Mouse (Mus musculus) cortical plate, adult 2 months (tissue): ENCODE results near the gene Fdx1. TPM values are rescaled to one million over a fixed set of nuclear protein-coding genes. Genes with fewer than 3 reads are reported as not detected.

Experiments used
- H3K27ac ChIP-seq: fragments of 200-500 bp; 2 replicates; pipeline ENCODE4 v1.5.1; 2012; ENCODE audit warnings: low read length, control low read depth, inconsistent platforms; ENCODE audit not compliant: insufficient read depth
- H3K4me1 ChIP-seq: fragments of 200-500 bp; 2 replicates; pipeline ENCODE4 v1.6.1; 2011; ENCODE audit warnings: low read length; ENCODE audit not compliant: control insufficient read depth, insufficient read depth
- H3K4me3 ChIP-seq: fragments of 200-500 bp; 2 replicates; pipeline ENCODE4 v1.5.1; 2011; ENCODE audit warnings: mild to moderate bottlenecking, low read length, control low read depth; ENCODE audit not compliant: insufficient read depth
- CTCF ChIP-seq: fragments of 200-500 bp; IDR thresholded peaks from 2 replicates; pipeline ENCODE4 v1.5.1; 2011; ENCODE audit warnings: mild to moderate bottlenecking, control low read depth, low read length; ENCODE audit not compliant: insufficient read depth; ENCODE audit errors: extremely low read depth
- POLR2A ChIP-seq: fragments of 200-500 bp; IDR thresholded peaks from 2 replicates; pipeline ENCODE4 v1.6.1; 2011; ENCODE audit warnings: mild to moderate bottlenecking, low read length, control low read depth; ENCODE audit not compliant: insufficient read depth; ENCODE audit errors: extremely low read depth
- polyA plus RNA-seq: library from polyadenylated mRNA; depleted of rRNA; stranded (reverse); fragments of >200 nt; gene quantifications from 2 replicates; pipeline ENCODE4 v1.2.3, GENCODE M21; 2012; rRNA removed

Gene Fdx1
- polyA plus RNA-seq, 1 experiment: 23.5 TPM

GRCm38 (mm10) chr9:51914481-51915120 is 48.8 kb downstream of the Fdx1 start:
- TF ChIP-seq POLR2A (no peak), CTCF (no peak)
- no peaks in the 10 kb centered on the region for H3K4me1 ChIP-seq
- no peak overlapping the region for H3K27ac ChIP-seq
- H3K4me3 ChIP-seq: no peak overlapping the region

DNA sequence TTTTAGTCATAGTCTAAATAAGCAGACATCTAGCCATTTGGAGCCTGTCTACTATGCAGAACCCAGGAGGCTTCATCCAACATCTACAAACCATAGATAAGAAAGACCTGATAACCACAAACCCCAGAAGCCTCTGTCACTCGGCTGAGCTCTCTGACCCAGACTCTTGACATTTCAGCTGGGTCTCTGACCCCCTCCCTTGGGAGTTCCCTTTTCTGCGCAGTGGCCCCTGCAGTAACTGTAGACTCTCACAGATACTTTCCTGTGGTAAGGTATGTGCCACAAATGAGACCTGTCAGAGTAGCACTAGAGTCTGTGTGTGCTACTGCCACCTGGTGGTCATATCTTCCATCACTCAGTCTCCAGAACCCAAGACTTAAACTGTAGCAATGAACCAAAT is 54.5 kb downstream of the Fdx1 start:
- no peak overlapping the region for H3K4me3 ChIP-seq
- no peaks in the 10 kb centered on the region for H3K4me1 ChIP-seq
- TF ChIP-seq CTCF (peak; percentile 74), POLR2A (no peak)
- H3K27ac ChIP-seq: no peak overlapping the region

- H3K27ac ChIP-seq: no peak overlapping the region
- H3K4me1 ChIP-seq: no peaks in the 10 kb centered on the region
- no peak overlapping the region for H3K4me3 ChIP-seq
- no peak for TF ChIP-seq CTCF
- TF ChIP-seq POLR2A: no peak
These were observed 55.1 kb downstream of the Fdx1 start for GRCm38 (mm10) chr9:51908255-51908654.

DNA sequence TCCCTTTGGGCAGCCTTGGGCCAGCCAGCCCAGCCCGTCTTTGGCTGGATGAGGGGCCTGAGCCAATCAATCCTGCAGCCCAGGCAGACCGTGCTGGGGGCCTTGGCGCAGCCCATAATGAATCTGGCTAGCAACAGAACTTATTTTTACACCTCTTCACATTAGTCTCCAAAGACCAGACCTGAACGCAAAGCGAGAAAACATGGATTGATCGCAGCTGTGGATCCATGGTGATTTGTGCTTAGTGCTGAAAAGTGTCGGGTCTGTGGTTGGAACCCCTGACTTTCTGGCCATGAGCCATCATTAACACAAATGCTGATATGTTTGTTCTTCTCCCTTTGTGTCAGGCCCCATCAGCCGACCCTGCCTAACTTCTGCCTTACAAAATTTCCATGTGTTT is 56.4 kb downstream of the Fdx1 start:
- Histone ChIP-seq H3K4me3 (no peak overlapping the region), H3K27ac (no peak overlapping the region), H3K4me1 (no peaks in the 10 kb centered on the region)
- TF ChIP-seq POLR2A (no peak), CTCF (no peak)

Other genes starting within 250 kb of the Fdx1 start
- 23.3 and 24.8 TPM in 2 replicates for gene Arhgap20, start 198.2 kb downstream of the Fdx1 start, polyA plus RNA-seq
- gene Rdx, start 83.6 kb upstream of the Fdx1 start, polyA plus RNA-seq: 36.7 and 37.6 TPM in 2 replicates
- 3.9 and 4.7 TPM in 2 replicates for gene Zc3h12c, start 205.0 kb upstream of the Fdx1 start, polyA plus RNA-seq